Mouse (Mus musculus) liver, postnatal 0 days (tissue): ENCODE results near the gene Pin1. TPM values are rescaled to one million over a fixed set of nuclear protein-coding genes. Genes with fewer than 3 reads are reported as not detected.

Experiments used
- ATAC-seq: fragments of 200-750 bp; cut with Nextera tagmentation; 2 replicates; pipeline ENCODE4 v1.8.0; 2017; ENCODE audit warnings: mild to moderate bottlenecking, moderate library complexity
- DNase-seq: peaks from one replicate; pipeline ENCODE4 v3.0.0-alpha.2; 2016
- H3K27ac ChIP-seq: fragments of 300-500 bp; sonication (generic); 2 replicates; pipeline ENCODE4 v1.5.1; 2014; ENCODE audit warnings: antibody characterized with exemption, moderate library complexity, mild to moderate bottlenecking, low read depth
- H3K27me3 ChIP-seq: fragments of 300-500 bp; sonication (generic); 2 replicates; pipeline ENCODE4 v1.6.1; 2014; ENCODE audit warnings: low read length, control low read depth, mixed read lengths; ENCODE audit not compliant: insufficient read depth
- H3K36me3 ChIP-seq: fragments of 300-500 bp; sonication (generic); replicated peaks from 2 replicates; pipeline ENCODE4 v1.6.1; 2014; ENCODE audit warnings: mild to moderate bottlenecking, control low read depth, low read length, moderate library complexity, mixed read lengths; ENCODE audit not compliant: insufficient read depth
- H3K4me1 ChIP-seq: fragments of 300-500 bp; sonication (generic); 2 replicates; pipeline ENCODE4 v1.6.1; 2014; ENCODE audit warnings: antibody characterized with exemption, mild to moderate bottlenecking, control low read depth; ENCODE audit not compliant: insufficient read depth
- H3K4me2 ChIP-seq: fragments of 300-500 bp; sonication (generic); 2 replicates; pipeline ENCODE4 v1.6.1; 2014; ENCODE audit warnings: low read depth, mild to moderate bottlenecking, low read length, moderate library complexity, mixed read lengths
- H3K4me3 ChIP-seq: fragments of 300-500 bp; sonication (generic); 2 replicates; pipeline ENCODE4 v1.5.1; 2014; ENCODE audit warnings: low read depth, low read length
- H3K9ac ChIP-seq: fragments of 300-500 bp; sonication (generic); replicated peaks from 2 replicates; pipeline ENCODE4 v1.6.1; 2014; ENCODE audit warnings: mild to moderate bottlenecking, moderate library complexity
- H3K9me3 ChIP-seq: fragments of 300-500 bp; sonication (generic); 2 replicates; pipeline ENCODE4 v1.6.1; 2016; ENCODE audit warnings: mild to moderate bottlenecking, control low read depth, low read length, mixed read lengths
- CTCF ChIP-seq: sonication (generic); IDR thresholded peaks from 2 replicates; pipeline ENCODE4 v1.5.1; 2016; ENCODE audit warnings: antibody characterized with exemption, low read depth
- EP300 ChIP-seq: IDR thresholded peaks from 2 replicates; pipeline ENCODE4 v1.6.1; 2016; ENCODE audit warnings: antibody characterized with exemption, low read depth, mild to moderate bottlenecking
- WGBS: fragments of 180-500 bp; shearing (Covaris S2); extraction: QIAGEN DNeasy Blood & Tissue Kit; methylation state at CpG from one replicate; pipeline ENCODE4 v1.1.7; 2014; ENCODE audit not compliant: insufficient replicate concordance; 5-methylcytosine and 5-hydroxymethylcytosine counted together
- polyA plus RNA-seq: library from polyadenylated mRNA; unstranded; fragments of >200 nt; fragmentation: Nextera tagmentation; extraction: Ambion mirVana; gene quantifications from 2 replicates; pipeline ENCODE4 v1.2.1, GENCODE M21; 2015

The Pin1 gene
- polyA plus RNA-seq, 1 experiment from 2014 or later: 15.5 TPM

GRCm38 (mm10) chr9:20653859-20654258, 2.0 kb downstream of the Pin1 start:
- no peak overlapping the region for H3K9ac ChIP-seq
- peaks cover 39% of the 10 kb centered on the region for H3K36me3 ChIP-seq
- no peaks in the 10 kb centered on the region for H3K9me3 ChIP-seq
- ATAC-seq (no peak), DNase-seq (no peak)
- H3K27ac ChIP-seq: no peak overlapping the region
- H3K27me3 ChIP-seq: no peaks in the 10 kb centered on the region
- no peak overlapping the region for H3K4me3 ChIP-seq
- 0 out of 2 replicates have a peak, but pooled peaks cover 14% of the 10 kb centered on the region for H3K4me1 ChIP-seq
- WGBS: 94% methylated on average over 3 of the region's 3 CpGs
- TF ChIP-seq CTCF: peak; percentile 18; the same call in 1 of the 2 replicates
- no peak for TF ChIP-seq EP300
- no peak overlapping the region for H3K4me2 ChIP-seq

- no peaks in the 10 kb centered on the region for H3K27me3 ChIP-seq
- no peak for TF ChIP-seq EP300
- no peak for TF ChIP-seq CTCF
- H3K4me3 ChIP-seq: no peak overlapping the region
- no peak overlapping the region for H3K27ac ChIP-seq
- 0 out of 2 replicates have a peak, but pooled peaks cover 7% of the 10 kb centered on the region for H3K4me1 ChIP-seq
- H3K9me3 ChIP-seq: no peaks in the 10 kb centered on the region
- WGBS: 82% methylated on average over 3 of the region's 3 CpGs
- no peak overlapping the region for H3K4me2 ChIP-seq
- H3K36me3 ChIP-seq: peaks cover 66% of the 10 kb centered on the region
- DNase-seq: no peak
- no peak for ATAC-seq
- no peak overlapping the region for H3K9ac ChIP-seq
Measured at GRCm38 (mm10) chr9:20657546-20657945, 5.7 kb downstream of the Pin1 start.

- Histone ChIP-seq H3K36me3 (peaks cover 57% of the 10 kb centered on the region), H3K9me3 (no peaks in the 10 kb centered on the region), H3K27me3 (no peaks in the 10 kb centered on the region), H3K27ac (no peak overlapping the region), H3K9ac (no peak overlapping the region), H3K4me3 (no peak overlapping the region), H3K4me2 (no peak overlapping the region), H3K4me1 (no peaks in the 10 kb centered on the region)
- TF ChIP-seq EP300: no peak
- TF ChIP-seq CTCF: peak; percentile 85
- ATAC-seq (peak; percentile 46), DNase-seq (peak; percentile 76)
- WGBS: 48% methylated on average over 3 of the region's 3 CpGs
Measured at GRCm38 (mm10) chr9:20662325-20662724, 10.4 kb downstream of the Pin1 start.

GRCm38 (mm10) chr9:20662874-20663273, 11.0 kb downstream of the Pin1 start:
- H3K36me3 ChIP-seq: peaks cover 51% of the 10 kb centered on the region
- H3K4me1 ChIP-seq: no peaks in the 10 kb centered on the region
- H3K9ac ChIP-seq: no peak overlapping the region
- WGBS: 94% methylated on average over 8 of the region's 8 CpGs
- no peaks in the 10 kb centered on the region for H3K27me3 ChIP-seq
- ATAC-seq (no peak), DNase-seq (no peak)
- no peaks in the 10 kb centered on the region for H3K9me3 ChIP-seq
- no peak overlapping the region for H3K27ac ChIP-seq
- H3K4me3 ChIP-seq: no peak overlapping the region
- no peak overlapping the region for H3K4me2 ChIP-seq
- TF ChIP-seq EP300 (no peak), CTCF (no peak)

- no peak for DNase-seq
- 88% methylated on average over 2 of the region's 2 CpGs for WGBS
- ATAC-seq: no peak
- Histone ChIP-seq H3K9ac (no peak overlapping the region), H3K4me2 (no peak overlapping the region), H3K4me1 (no peaks in the 10 kb centered on the region), H3K9me3 (no peaks in the 10 kb centered on the region), H3K36me3 (peaks cover 44% of the 10 kb centered on the region), H3K4me3 (no peak overlapping the region), H3K27ac (no peak overlapping the region), H3K27me3 (no peaks in the 10 kb centered on the region)
- TF ChIP-seq CTCF: no peak
- no peak for TF ChIP-seq EP300
Measured at GRCm38 (mm10) chr9:20663956-20664355, 12.1 kb downstream of the Pin1 start.

GRCm38 (mm10) chr9:20664366-20664765, 12.5 kb downstream of the Pin1 start:
- TF ChIP-seq EP300: no peak
- no peak for TF ChIP-seq CTCF

More at GRCm38 (mm10) chr9:20664366-20664765, 12.5 kb downstream of the Pin1 start:
- Histone ChIP-seq H3K4me2 (no peak overlapping the region), H3K9ac (no peak overlapping the region), H3K4me3 (no peak overlapping the region), H3K9me3 (no peaks in the 10 kb centered on the region), H3K4me1 (no peaks in the 10 kb centered on the region), H3K36me3 (peaks cover 41% of the 10 kb centered on the region), H3K27ac (no peak overlapping the region), H3K27me3 (no peaks in the 10 kb centered on the region)
- no peak for ATAC-seq
- no peak for DNase-seq
- WGBS: 85% methylated on average over 2 of the region's 2 CpGs
